ENCODE assay signal across 17 mouse cellular contexts in genomic region chr4:141108196-141108732, GRCm38 (mm10). TPM values are rescaled to one million over a fixed set of nuclear protein-coding genes. Genes with fewer than 3 reads are reported as not detected.
DNase-seq lines count a peak whose midpoint lies in the region; ATAC-seq and TF ChIP-seq lines count a peak whose summit lies in the region.
"Had no signal": no experiment of that assay in that cellular context is flagged by ENCODE, and none has a peak within 500 bp of the region (broad histone marks: within the 10 kb centered on the region; RNA-seq: fewer than 3 reads in every experiment).

No protein-coding gene starts in this region.

- no peak for TF ChIP-seq CTCF in layer of hippocampus, adult 2 months (conservative IDR thresholded peaks at IDR 0.05)

- peaks cover 9% of the 10 kb centered on the region; the same call in 1 of the 2 replicates for H3K4me1 ChIP-seq in heart, embryonic 11.5 days (ENCODE audit: control insufficient read depth, insufficient read depth, low read length)
- peaks cover 15% of the 10 kb centered on the region; the same call in 1 of the 2 replicates for H3K4me1 ChIP-seq in kidney, embryonic 15.5 days

- WGBS in heart, embryonic 11.5 days (ENCODE audit: insufficient replicate concordance): 19% methylated on average over 10 of the region's 10 CpGs
- WGBS in kidney, embryonic 15.5 days: 38% methylated on average over 10 of the region's 10 CpGs

- H3K27ac ChIP-seq in heart, embryonic 11.5 days (ENCODE audit: low read depth, low read length): peak overlapping the region; percentile 24; the same call in 1 of the 2 replicates
- 0 out of 2 replicates have a peak overlapping the region, but pooled peaks have one; percentile 46 for H3K27ac ChIP-seq in kidney, embryonic 15.5 days
- H3K27ac ChIP-seq in layer of hippocampus, adult 2 months: no peak overlapping the region
- H3K27ac ChIP-seq: midbrain, embryonic 10.5 days had no signal

- peak overlapping the region; percentile 4; the same call in 1 of the 2 replicates for H3K4me2 ChIP-seq in heart, embryonic 11.5 days
- no peak overlapping the region for H3K4me2 ChIP-seq in kidney, embryonic 15.5 days

- H3K4me3 ChIP-seq in heart, embryonic 11.5 days (ENCODE audit: low read depth, low read length): no peak overlapping the region
- no peak overlapping the region for H3K4me3 ChIP-seq in kidney, embryonic 15.5 days (replicated peaks)
- H3K4me3 ChIP-seq in layer of hippocampus, adult 2 months: no peak overlapping the region
- H3K4me3 ChIP-seq: midbrain, embryonic 10.5 days had no signal

- no peak for DNase-seq in heart, adult 11 months
- no peak for DNase-seq in kidney, adult 11 months
- DNase-seq in embryo, embryonic 11 days: peak; percentile 46
- peak; percentile 40 for DNase-seq in heart, postnatal 4 days
- no peak for DNase-seq in layer of hippocampus, postnatal 36 days
- no peak for DNase-seq in layer of hippocampus, adult 2 months (ENCODE audit: low spot score in 2 of 2)
- DNase-seq: adrenal gland, postnatal 14 days; B cell, adult 2 months; cerebellum, postnatal 36 days; gastrocnemius, postnatal 10 days; lung, adult 18-20 months; spleen, adult 18-20 months had no signal

- H3K9me3 ChIP-seq in heart, embryonic 11.5 days (replicated peaks; ENCODE audit: control insufficient read depth, low read length): peaks cover 5% of the 10 kb centered on the region
- 0 out of 2 replicates have a peak, but pooled peaks cover 5% of the 10 kb centered on the region for H3K9me3 ChIP-seq in kidney, embryonic 15.5 days (replicated peaks)

- ATAC-seq in heart, embryonic 11.5 days (replicated peaks; ENCODE audit: insufficient number of reproducible peaks, low FRiP score, low TSS enrichment): no peak
- no peak for ATAC-seq in kidney, embryonic 15.5 days (replicated peaks; ENCODE audit: low FRiP score)

- no peaks in the 10 kb centered on the region for H3K27me3 ChIP-seq in heart, embryonic 11.5 days (ENCODE audit: control insufficient read depth, insufficient read depth, low read length)
- no peaks in the 10 kb centered on the region for H3K27me3 ChIP-seq in kidney, embryonic 15.5 days

- H3K9ac ChIP-seq in heart, embryonic 11.5 days (ENCODE audit: low read depth, low read length): no peak overlapping the region
- no peak overlapping the region for H3K9ac ChIP-seq in kidney, embryonic 15.5 days

- peaks cover 12% of the 10 kb centered on the region for H3K36me3 ChIP-seq in heart, embryonic 11.5 days (ENCODE audit: control insufficient read depth, insufficient read depth, low read length)
- peaks cover 36% of the 10 kb centered on the region for H3K36me3 ChIP-seq in kidney, embryonic 15.5 days

RNA-seq across cellular contexts. Expression of gene Spata21, which starts 20.1 kb away (rescaled TPM):
- 0.64 TPM in 1 of 2 replicates, not detected in the other for polyA plus RNA-seq in heart, embryonic 11.5 days (2014; fragmentation: Nextera tagmentation; extraction: Ambion mirVana)
- polyA plus RNA-seq in kidney, embryonic 15.5 days (2015; fragmentation: Nextera tagmentation; extraction: Ambion mirVana): 0.50 and 0.64 TPM in 2 replicates
- total RNA-seq in heart, postnatal 4 days (2021): not detected
- total RNA-seq in layer of hippocampus, postnatal 36 days (2021): not detected
- not detected for total RNA-seq in layer of hippocampus, adult 2 months (2021)
- total RNA-seq: adrenal gland, postnatal 14 days; G1E; gastrocnemius, postnatal 10 days had no signal
- polyA plus RNA-seq: G1E; large intestine, adult 2 months had no signal

RNA-seq across cellular contexts. Expression of gene Necap2, which starts 30.1 kb away (rescaled TPM):
- polyA plus RNA-seq in heart, embryonic 11.5 days (2014; fragmentation: Nextera tagmentation; extraction: Ambion mirVana): 34.4 and 41.9 TPM in 2 replicates
- polyA plus RNA-seq in kidney, embryonic 15.5 days (2015; fragmentation: Nextera tagmentation; extraction: Ambion mirVana): 80.0 and 89.4 TPM in 2 replicates
- total RNA-seq in heart, postnatal 4 days (2021): 10 to 100 TPM; 33.7 to 35.8 TPM
- total RNA-seq in layer of hippocampus, postnatal 36 days (2021): 10 to 100 TPM; 38.5 to 40.5 TPM
- total RNA-seq in layer of hippocampus, adult 2 months (2021): 10 to 100 TPM; 41.6 to 42.2 TPM

RNA-seq across cellular contexts. Expression of gene Szrd1, which starts 31.3 kb away (rescaled TPM):
- polyA plus RNA-seq in heart, embryonic 11.5 days (2014; fragmentation: Nextera tagmentation; extraction: Ambion mirVana): 23.6 and 25.7 TPM in 2 replicates
- 49.6 and 50.4 TPM in 2 replicates for polyA plus RNA-seq in kidney, embryonic 15.5 days (2015; fragmentation: Nextera tagmentation; extraction: Ambion mirVana)
- total RNA-seq in heart, postnatal 4 days (2021): 100 to 1,000 TPM; 103 to 107 TPM
- 10 to 100 TPM; 47.4 to 62.3 TPM for total RNA-seq in layer of hippocampus, postnatal 36 days (2021)
- 10 to 100 TPM; 49.7 to 54.3 TPM for total RNA-seq in layer of hippocampus, adult 2 months (2021)

RNA-seq across cellular contexts. Expression of gene Fbxo42, which starts 39.4 kb away (rescaled TPM):
- 18.5 and 19.3 TPM in 2 replicates for polyA plus RNA-seq in heart, embryonic 11.5 days (2014; fragmentation: Nextera tagmentation; extraction: Ambion mirVana)
- 22.4 and 23.0 TPM in 2 replicates for polyA plus RNA-seq in kidney, embryonic 15.5 days (2015; fragmentation: Nextera tagmentation; extraction: Ambion mirVana)
- 10 to 100 TPM; 13.9 to 14.9 TPM for total RNA-seq in heart, postnatal 4 days (2021)
- 10 to 100 TPM; 23.7 to 24.5 TPM for total RNA-seq in layer of hippocampus, postnatal 36 days (2021)
- total RNA-seq in layer of hippocampus, adult 2 months (2021): 10 to 100 TPM; 21.2 to 22.8 TPM

RNA-seq across cellular contexts. Expression of gene Crocc, which starts 47.9 kb away (rescaled TPM):
- polyA plus RNA-seq in heart, embryonic 11.5 days (2014; fragmentation: Nextera tagmentation; extraction: Ambion mirVana): 4.5 and 4.7 TPM in 2 replicates
- polyA plus RNA-seq in kidney, embryonic 15.5 days (2015; fragmentation: Nextera tagmentation; extraction: Ambion mirVana): 8.5 and 9.5 TPM in 2 replicates
- total RNA-seq in heart, postnatal 4 days (2021): 1 to 10 TPM; 8.2 to 8.3 TPM
- total RNA-seq in layer of hippocampus, postnatal 36 days (2021): 10 to 100 TPM; 73.7 to 77.2 TPM
- total RNA-seq in layer of hippocampus, adult 2 months (2021): 10 to 100 TPM; 83.1 to 89.8 TPM

Comparison
In these comparisons a context has a peak if more than half of its experiments do, and no peak if none do; other contexts are left out.
1. DNase-seq: peak in embryo, embryonic 11 days (single experiment) and heart, postnatal 4 days (single experiment); none in heart, adult 11 months (single experiment), kidney, adult 11 months (single experiment), layer of hippocampus, postnatal 36 days (0 of 2) and layer of hippocampus, adult 2 months (0 of 2).